Mouse (Mus musculus): Measurements from ENCODE around the gene Slc16a12.

DNA sequence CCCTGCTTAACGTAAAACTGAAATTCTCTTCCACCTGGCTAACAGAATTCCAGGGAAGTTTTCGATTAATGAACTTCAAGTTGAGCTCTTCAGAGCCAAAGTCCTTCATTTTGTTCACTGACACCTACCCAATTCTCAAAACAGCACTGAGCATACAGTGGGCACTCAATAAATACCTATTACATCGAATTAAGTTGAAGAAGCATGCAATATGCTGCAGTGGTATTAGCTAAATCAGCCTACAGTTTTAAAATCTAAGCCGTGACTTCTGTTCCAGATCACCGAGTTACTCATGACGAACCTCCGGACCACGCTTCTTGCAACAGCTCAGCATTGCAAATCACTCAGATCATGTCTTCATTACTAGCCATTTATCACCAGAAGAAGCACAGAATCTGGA lies 2.1 kb downstream of the Slc16a12 start:
- no peak for TF ChIP-seq CTCF (IDR thresholded peaks at IDR 0.05; ENCODE audit: low read depth)
- TF ChIP-seq EP300 (IDR thresholded peaks at IDR 0.05; ENCODE audit: low read depth): no peak

Measured in heart, postnatal 0 days (tissue).